Mouse (Mus musculus): Measurements from ENCODE around the gene Serpine2. TPM values are rescaled to one million over a fixed set of nuclear protein-coding genes. Genes with fewer than 3 reads are reported as not detected.

Serpine2 gene
- polyA plus RNA-seq (2014; fragmentation: Illumina TruSeq; extraction: RNeasy Lipid Tissue Mini Kit (QIAGEN cat#74804); ENCODE audit: low read depth, low replicate concordance): 30.6 TPM

GRCm38 (mm10) chr1:79861130-79861942 is at the start of gene Serpine2:
Gene Serpine2, minus strand, starts transcription at chr1:79861180.

GRCm38 (mm10) chr1:79775927-79776458 is 85.0 kb downstream of the Serpine2 start, which contains the start of the genes Mrpl44 and Wdfy1:
Gene Mrpl44, plus strand, starts transcription at chr1:79776018.
Gene Wdfy1, minus strand, starts transcription at chr1:79776143.

Other genes with a start within 250 kb of the Serpine2 start
- gene Ap1s3, start 189.2 kb downstream of the Serpine2 start, polyA plus RNA-seq (2014; fragmentation: Illumina TruSeq; extraction: RNeasy Lipid Tissue Mini Kit (QIAGEN cat#74804); ENCODE audit: low read depth, low replicate concordance): 1.3 TPM
- 71.7 TPM for gene Mrpl44, start 85.2 kb downstream of the Serpine2 start, polyA plus RNA-seq (2014; fragmentation: Illumina TruSeq; extraction: RNeasy Lipid Tissue Mini Kit (QIAGEN cat#74804); ENCODE audit: low read depth, low replicate concordance)
- gene Wdfy1, start 85.0 kb downstream of the Serpine2 start, polyA plus RNA-seq (2014; fragmentation: Illumina TruSeq; extraction: RNeasy Lipid Tissue Mini Kit (QIAGEN cat#74804); ENCODE audit: low read depth, low replicate concordance): 7.3 TPM